Mouse (Mus musculus) G1E (cell line): ENCODE measurements around the gene Ap1g1.

Experiments used
- CTCF ChIP-seq: IDR thresholded peaks from 2 replicates; pipeline ENCODE4 v1.5.1; 2012; ENCODE audit warnings: low read depth, low read length, inconsistent platforms, mixed read lengths
- GATA1 ChIP-seq: IDR thresholded peaks from 2 replicates; pipeline ENCODE4 v1.6.1; 2012; ENCODE audit warnings: borderline replicate concordance, low read length, inconsistent platforms, mixed read lengths
- TAL1 ChIP-seq: conservative IDR thresholded peaks from 2 replicates; pipeline ENCODE4 v1.6.1; 2012; ENCODE audit warnings: low read depth, low read length, inconsistent platforms, mixed read lengths

- TF ChIP-seq GATA1 (no peak), CTCF (no peak), TAL1 (no peak)
Observed at GRCm38 (mm10) chr8:109750699-109751098, 27.7 kb upstream of the Ap1g1 start.
